Mouse (Mus musculus): Measurements from ENCODE around the gene Gm47841.

DNA sequence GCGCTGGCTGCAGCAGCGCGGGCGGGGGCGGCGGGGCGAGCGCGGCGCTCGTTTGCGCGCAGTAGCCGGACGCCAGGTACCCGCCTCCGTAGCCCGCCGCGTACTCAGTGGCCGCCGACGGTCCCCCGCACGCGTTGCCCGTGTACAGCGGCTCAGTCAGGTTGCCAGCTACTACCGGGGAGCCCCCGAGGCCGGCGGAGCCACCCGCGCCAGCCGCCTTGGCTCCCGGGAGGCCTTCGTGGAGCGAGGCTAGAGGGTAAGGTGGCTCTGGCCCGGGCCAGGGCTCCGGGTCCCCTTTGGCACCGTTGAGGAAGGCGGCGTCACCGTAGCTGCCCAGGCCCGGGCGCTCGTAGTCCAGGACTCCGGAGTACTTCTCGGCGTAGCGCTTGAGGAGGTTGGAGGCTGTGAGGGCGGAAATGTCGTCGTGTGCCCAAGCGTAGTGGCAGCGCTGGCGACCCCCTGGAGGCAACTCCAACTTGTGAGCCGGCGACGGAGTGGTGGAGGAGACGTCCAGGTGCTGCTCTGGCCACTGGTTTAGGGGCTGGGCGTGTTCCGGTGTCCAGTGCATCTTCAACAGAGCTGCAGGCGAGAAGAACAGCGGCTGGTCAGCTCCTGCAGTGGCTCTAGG lies 6.7 kb upstream of the Gm47841 start:
- TF ChIP-seq POLR2AphosphoS2 (IDR thresholded peaks at IDR 0.05; ENCODE audit: low read length) (no peak), CTCF (IDR thresholded peaks at IDR 0.05 in 2 of 3, conservative IDR thresholded peaks at IDR 0.05 in 1 of 3; ENCODE audit: control insufficient read depth in 1 of 3, insufficient read depth in 1 of 3, low read depth in 2 of 3, low read length in 3 of 3, poor library complexity in 1 of 3, severe bottlenecking in 1 of 3) (no peak), TAL1 (IDR thresholded peaks at IDR 0.05; ENCODE audit: low read length) (no peak), ZKSCAN1 (IDR thresholded peaks at IDR 0.05; ENCODE audit: low read depth, low read length) (no peak), MYC (IDR thresholded peaks at IDR 0.05; ENCODE audit: low read depth, low read length) (no peak), GATA1 (IDR thresholded peaks at IDR 0.05; ENCODE audit: low read depth, low read length) (no peak), MXI1 (IDR thresholded peaks at IDR 0.05; ENCODE audit: low read depth, low read length) (no peak), POLR2A (IDR thresholded peaks at IDR 0.05; ENCODE audit: control insufficient read depth in 1 of 2, insufficient read depth in 1 of 2, low read depth in 1 of 2, low read length in 2 of 2, poor library complexity in 1 of 2) (no peak), KAT2A (conservative IDR thresholded peaks at IDR 0.05; ENCODE audit: low read depth, low read length) (no peak), MAZ (IDR thresholded peaks at IDR 0.05; ENCODE audit: low read depth, low read length) (no peak), NRF1 (IDR thresholded peaks at IDR 0.05; ENCODE audit: insufficient read depth, low read depth, low read length, poor library complexity, severe bottlenecking) (no peak), MAX (IDR thresholded peaks at IDR 0.05; ENCODE audit: low read length) (no peak), MAFK (IDR thresholded peaks at IDR 0.05; ENCODE audit: borderline replicate concordance, low read depth, low read length) (no peak), ETS1 (IDR thresholded peaks at IDR 0.05; ENCODE audit: low read depth, low read length) (no peak)
